Mouse (Mus musculus) ovary, adult 18-20 months (tissue): Measurements from ENCODE around the gene Jund.

Experiments
- DNase-seq: peaks from one replicate; pipeline ENCODE4 v3.0.0; 2022; ENCODE audit warnings: low spot score, mixed read lengths

Jund gene

DNA sequence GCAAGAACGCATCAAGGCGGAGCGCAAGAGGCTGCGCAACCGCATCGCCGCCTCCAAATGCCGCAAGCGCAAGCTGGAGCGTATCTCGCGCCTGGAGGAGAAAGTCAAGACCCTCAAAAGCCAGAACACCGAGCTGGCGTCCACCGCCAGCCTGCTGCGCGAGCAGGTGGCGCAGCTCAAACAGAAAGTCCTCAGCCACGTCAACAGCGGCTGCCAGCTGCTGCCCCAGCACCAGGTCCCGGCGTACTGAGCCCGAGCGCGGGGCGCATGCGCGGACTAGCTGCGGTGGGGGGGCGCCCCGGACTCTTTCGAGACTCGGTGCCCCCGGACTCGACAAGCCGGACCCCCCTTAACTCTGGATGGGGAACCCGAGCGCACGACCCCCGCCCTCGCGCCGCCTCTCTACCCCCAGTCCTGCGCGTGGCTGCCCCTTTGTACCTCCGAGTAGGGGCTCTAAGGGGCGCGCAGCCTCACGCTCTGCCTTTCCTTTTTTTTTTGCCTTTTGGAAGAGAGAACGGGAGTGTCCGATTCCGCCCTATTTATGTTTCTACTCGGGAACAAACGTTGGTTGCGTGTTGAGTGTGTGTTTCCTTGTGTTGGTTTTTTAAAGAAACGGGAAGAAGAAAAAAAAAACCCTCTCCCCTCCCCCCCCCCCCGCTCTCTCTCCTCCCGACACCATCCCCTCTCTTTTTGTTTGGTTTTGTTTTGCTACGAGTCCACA, 1.2 kb downstream of the Jund start:
- peak; percentile 74 for DNase-seq

DNA sequence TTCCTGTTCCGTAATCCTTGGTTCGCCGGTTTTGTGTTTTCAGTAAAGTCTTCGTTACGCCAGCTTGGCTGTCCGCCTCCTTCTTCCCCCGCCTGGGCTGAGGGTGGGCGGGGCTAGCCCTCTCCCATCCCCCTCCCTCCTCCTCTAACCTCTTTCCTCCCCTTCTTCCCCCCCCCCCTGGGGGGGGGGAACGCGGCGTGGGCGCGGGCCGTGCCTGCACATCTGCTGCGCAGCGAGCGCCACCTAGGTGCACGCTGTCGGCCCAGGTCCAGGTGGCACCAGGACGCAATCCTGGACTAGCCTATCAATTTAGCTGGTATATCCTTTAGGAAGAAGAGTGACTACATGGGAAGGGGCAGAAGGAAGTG, 1.8 kb downstream of the Jund start:
- DNase-seq, result peak; percentile 88

GRCm38 (mm10) chr8:70701048-70701981, 2.6 kb downstream of the Jund start:
- no peak for DNase-seq

DNA sequence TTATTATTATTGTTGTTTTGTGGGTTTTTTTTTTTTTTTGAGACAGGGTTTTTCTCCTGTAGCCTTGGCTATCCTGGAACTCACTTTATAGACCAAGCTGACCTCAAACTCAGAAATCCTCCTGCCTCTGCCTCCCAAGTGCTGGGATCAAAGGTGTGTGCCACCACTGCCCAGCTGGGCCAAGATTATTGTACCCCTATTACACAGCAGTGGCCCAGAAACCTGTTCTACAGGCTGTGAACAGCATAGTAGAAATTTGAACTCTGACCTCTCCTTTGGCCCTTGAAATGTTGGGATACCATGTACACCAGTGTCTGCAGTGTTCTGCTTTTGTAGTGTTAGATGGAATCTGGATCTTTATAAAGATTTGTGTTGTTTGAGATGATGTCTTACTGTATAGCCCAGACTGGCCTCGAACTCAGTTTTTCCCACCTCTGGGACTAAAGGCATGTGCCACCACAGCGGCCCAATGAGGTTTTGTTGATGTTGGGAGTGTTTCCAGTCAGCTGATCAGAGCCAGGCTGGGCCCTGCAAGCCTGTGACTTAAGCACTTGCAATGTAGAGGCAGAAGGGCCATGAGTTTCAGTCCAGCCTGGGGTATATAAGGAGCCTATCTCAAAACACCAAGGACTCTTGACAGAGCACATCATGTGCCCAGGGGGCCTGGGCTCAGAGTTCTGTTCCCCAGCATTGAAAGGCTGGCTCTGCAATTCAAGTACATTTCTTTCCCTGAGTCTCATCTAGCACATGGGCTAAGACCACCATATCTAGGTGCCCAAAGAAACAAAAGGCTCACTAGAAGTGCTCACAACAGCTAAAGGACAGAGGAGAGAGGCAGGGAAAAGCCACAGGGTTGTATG, 3.5 kb downstream of the Jund start:
- DNase-seq, result no peak

- peak; percentile 54 for DNase-seq
Measured at GRCm38 (mm10) chr8:70702842-70703182, 4.1 kb downstream of the Jund start.

- no peak for DNase-seq
Measured at GRCm38 (mm10) chr8:70703287-70703686, 4.5 kb downstream of the Jund start, which contains the start of gene Iqcn. TSS of gene Iqcn (plus strand) at chr8:70703457.

DNA sequence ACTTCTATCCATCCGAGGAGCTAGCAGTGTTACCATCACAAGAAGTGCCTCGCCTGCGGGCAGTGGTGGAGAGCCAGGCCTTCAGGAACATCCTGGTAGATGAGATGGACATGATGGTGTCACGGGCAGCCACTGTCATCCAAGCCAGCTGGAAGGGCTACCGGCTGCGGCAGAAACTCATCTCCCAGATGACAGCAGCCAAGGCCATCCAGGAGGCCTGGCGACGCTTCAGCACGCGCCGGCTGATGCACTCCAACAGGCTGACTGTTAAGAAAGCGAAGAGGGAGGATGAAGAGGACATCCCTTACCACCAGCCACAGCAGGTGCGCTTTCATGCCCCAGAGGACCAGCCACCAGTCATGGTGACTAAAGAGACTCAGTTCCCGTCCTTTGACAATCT, 9.5 kb downstream of the Jund start:
- no peak for DNase-seq

DNA sequence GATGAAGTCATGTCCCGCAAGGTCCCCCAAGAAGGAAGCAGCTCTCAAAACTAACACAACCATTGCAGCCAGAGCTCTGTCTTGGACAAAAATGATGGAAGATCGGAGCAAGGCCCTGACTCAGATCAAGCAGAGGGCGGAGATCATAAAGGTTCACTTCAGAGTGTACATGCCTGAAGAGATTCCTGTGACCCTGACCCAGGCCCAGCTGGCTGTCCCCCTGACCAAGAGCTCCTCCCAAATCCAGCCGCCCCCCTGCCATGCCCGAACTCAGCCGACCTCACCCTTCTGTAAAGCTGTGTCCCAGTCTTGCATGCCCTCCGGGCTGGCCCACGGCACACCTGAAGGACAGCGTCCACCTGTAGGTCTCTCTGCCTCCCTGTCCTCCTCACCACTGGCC, 11.0 kb downstream of the Jund start:
- DNase-seq, result no peak

- no peak for DNase-seq
Measured at GRCm38 (mm10) chr8:70710296-70710695, 11.5 kb downstream of the Jund start.

- no peak for DNase-seq
Measured at GRCm38 (mm10) chr8:70711041-70711440, 12.3 kb downstream of the Jund start.

GRCm38 (mm10) chr8:70713991-70714390, 15.2 kb downstream of the Jund start:
- no peak for DNase-seq

DNA sequence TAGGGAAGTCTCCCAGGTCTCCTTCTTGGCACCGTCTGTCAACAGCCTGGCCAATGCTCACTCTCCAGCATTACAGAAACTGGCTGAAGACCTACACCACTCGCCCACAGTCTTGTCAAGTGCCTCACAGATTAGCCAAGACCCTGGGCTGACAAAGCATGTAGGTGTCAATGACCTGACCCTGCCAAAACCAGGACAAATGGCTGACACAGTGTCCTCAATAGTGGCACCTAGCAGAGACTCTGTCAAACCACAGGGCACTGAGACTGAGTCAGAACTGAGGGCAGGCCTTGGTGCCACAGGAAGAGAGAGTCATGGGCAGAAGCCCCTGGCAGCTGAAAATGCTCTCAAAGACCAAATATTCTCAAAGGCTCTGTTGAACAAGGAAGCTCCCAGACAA, 16.3 kb downstream of the Jund start:
- DNase-seq, result no peak

DNA sequence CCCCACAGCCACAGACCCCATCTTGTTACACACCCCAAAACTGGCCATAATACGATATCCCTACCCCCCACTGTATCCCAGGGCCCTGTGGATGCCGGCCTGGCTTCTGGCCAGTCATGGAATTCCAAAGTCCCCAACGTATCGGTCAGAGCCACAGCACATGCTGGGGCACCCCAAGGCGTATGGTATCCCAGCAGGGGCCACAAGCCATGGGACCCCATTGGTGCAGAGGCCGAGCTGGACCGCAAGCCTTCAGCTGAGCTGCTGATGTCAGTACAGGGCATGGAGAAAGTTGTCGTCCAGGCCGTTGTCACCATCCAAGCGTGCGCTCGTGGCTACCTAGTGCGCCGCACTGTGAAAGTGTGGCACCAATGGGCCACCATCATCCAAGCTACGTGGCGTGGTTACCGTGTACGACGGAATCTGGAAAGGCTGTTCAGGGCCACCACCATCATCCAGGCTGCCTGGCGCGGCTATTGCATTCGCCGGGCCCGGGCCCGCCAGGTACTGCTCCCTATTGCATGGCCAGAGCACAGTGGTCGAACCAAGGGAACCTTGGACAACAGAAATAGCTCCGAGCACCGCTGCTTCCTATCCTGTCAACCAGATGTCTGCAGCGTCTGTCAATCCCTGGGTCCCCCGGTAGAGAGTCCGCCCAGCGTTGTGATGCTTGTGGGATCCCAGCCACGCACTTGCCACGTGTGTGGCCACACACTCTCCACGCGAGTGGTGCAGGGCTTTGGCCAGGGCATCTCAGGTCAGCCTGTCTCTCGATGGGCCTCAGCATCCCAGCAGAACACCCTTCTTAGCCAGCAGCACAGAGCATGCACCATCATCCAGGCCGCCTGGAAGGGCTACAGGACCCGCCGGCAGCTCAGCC, 18.0 kb downstream of the Jund start:
- no peak for DNase-seq

GRCm38 (mm10) chr8:70718297-70718696, 19.5 kb downstream of the Jund start, which contains the start of gene Gm3336:
TSS of gene Gm3336 (plus strand) at chr8:70718543.
- no peak for DNase-seq

- DNase-seq, result no peak
Measured at GRCm38 (mm10) chr8:70719796-70720270, 21.1 kb downstream of the Jund start.

- DNase-seq, result no peak
Measured at GRCm38 (mm10) chr8:70720739-70721138, 22.0 kb downstream of the Jund start.

- DNase-seq, result no peak
Measured at GRCm38 (mm10) chr8:70721601-70722000, 22.9 kb downstream of the Jund start.

GRCm38 (mm10) chr8:70723486-70724210, 24.9 kb downstream of the Jund start, which contains the start of gene Pde4c:
TSS of gene Pde4c (plus strand) at chr8:70723720.
- no peak for DNase-seq

GRCm38 (mm10) chr8:70724216-70724615, 25.5 kb downstream of the Jund start:
- DNase-seq, result no peak

GRCm38 (mm10) chr8:70725792-70726447, 27.2 kb downstream of the Jund start:
- DNase-seq, result no peak
